Mouse (Mus musculus) cerebellum, adult 9-10 months (tissue): Measurements from ENCODE around the gene Nrsn2.
A peak's percentile ranks its signal among the peaks of the same experiment; 100 is the strongest.

Experiments
- DNase-seq: peaks from one replicate; pipeline ENCODE4 v3.0.0; 2022

Nrsn2 gene

DNA sequence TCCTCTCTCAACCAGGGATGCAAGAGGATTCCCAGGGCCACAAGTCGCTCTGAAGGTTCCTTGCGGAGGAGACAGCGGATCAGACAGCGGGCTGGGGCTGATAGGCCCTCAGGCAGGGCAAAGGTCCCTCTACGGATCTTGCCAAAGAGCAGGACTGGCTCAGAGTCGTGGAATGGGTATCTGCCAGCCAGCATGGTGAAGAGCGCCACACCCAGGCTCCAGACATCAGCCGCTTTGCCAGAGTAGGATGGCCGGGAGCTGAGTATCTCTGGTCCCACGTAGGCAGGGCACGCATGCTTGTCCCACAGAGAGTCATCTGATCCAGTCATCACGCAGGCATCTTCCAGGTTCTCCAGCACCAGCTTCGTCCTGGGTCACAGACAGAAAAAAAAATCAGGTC, 38.1 kb downstream of the Nrsn2 start:
- no peak for DNase-seq

DNA sequence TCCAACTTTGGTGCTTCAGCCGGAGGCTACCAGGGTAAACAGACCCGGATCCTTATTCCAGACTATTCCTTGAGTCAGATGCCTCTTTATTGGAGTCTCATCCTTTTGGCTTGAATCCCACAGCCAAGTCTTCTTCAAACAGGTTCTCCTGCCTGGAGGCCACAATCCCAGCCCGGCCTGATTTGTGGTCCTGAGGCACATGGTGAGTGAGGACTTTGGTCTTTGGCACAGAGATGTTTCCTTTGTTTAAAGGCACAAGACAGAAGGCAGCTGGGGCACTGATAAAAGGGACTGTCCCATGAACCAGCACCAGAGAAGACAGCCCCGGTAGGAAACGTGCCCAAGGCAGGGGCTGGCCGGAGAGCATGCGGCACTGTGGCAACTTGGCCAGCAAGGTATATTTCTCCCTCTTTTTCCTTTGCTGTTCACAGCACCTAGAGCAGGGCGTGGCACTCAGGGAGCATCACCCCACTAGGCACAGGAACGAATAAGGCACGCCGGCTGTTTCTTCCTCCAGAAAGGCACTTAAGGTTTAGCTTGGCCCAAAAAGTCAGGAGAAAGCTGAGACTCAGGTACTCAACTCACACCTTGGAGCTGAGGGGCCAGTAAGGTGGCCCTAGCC, 38.7 kb downstream of the Nrsn2 start:
- DNase-seq, result no peak

DNA sequence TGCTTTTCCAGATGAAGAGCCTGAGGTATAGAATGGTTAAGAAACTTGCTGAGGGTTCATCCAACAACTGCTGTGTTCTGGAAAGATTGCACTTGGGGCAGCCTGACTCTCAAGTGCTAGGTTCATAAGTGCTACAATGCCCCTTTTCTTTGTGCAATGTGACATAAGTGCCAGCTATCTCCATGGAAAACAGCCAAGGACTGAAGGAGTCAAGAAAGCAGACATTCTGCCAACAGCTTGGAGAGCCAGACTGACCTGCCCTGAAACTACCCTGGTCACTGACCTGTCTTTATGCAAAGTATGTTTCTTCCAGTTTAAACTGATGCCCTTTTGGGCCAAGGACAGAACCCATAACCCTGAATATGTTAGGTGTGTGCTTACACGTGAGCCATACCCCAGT, 39.6 kb downstream of the Nrsn2 start:
- no peak for DNase-seq

DNA sequence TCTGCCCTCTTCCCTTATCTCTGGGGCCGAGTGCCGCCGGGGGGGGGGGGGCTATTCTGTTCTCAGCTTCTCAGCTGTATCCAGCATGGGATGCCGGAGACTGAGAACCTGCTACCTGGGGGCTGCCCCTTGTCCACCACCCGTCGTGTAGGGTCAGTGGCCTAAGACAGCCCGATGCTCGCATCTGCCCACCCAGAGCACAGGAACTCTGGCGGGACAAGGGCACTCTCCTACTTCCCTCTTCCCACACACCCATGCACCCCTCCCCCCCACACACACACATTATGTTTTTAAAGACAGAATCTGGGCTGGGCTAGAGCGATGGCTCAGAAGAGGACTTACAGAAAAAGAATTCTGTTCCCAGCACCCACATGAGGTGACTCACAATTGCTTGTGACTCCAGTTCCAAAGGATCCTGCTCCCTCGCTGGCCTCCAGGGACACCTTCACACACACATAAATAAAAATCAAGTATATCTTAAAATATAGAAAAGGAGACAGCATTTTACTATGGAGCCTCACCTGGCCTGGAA, 41.1 kb downstream of the Nrsn2 start:
- no peak for DNase-seq

DNA sequence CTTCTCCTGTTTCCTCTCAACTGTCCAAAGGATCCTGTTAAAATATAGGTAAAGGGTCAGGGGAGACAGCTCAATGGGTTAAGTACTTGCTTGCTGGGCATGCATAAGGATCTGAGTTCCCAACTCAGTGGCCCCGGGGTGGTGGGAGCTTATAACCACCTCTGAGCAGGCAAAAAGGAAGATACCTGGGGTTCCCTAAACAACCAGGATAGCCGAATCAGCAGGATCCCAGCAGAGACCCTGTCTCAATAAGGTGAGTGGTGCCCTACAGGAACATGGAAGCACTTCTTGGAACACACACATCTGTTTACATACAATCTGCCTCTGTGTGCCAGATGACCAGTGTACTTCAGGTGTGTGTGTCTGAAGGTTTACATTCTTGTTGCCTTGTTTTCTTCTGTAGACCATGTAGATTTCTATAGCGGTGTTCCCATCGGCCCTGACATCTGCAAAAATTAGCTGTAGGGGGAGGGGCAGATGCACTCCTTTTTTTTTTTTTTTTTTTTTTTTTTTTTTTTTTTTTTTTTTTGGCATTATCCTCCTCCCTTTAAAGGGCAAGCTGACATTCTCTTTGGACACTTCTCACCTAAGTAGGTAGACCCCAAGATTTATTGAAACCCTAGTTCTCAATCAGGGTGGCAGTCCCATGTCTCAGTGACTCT, 43.0 kb downstream of the Nrsn2 start:
- DNase-seq, result no peak

DNA sequence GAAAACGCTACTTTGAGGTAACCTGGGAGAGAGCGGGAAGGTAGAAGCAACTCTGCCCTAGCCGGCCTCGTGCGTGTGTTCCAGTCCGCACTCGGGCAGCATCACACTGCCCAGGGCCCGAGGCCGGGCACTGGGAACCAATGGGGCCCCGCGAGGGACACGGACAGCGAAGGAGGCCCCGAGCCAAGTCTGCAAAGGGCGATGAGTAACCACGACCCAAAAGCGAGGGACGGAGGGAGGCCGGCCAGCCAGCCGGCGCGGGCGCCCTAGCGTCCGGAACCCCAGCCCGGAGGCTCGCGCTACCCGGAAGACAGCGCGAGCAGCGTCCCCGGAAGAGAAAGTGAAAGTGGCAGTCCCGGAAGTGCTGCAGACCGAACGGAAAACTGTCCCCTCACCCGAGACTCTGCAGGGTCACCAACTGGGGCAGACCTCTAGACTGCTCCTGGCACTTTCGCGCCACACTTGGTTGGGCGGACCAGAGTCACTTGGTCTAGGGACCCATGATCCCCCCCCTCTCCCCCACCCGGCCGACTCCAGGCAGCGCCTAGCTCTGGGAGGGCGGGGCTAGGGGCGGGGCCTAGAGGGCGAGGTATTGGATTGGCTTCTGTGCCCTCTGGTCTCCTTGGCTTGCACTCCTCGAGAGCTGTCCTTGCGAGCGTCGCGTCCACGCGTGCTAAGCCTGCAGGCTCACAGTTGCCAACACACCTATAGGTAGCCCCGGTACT, 44.2 kb downstream of the Nrsn2 start, which contains the start of gene Rbck1:
Gene Rbck1, minus strand, starts transcription at position 553 of the 725 bp plus-strand sequence.
- DNase-seq, result peak; percentile 95

DNA sequence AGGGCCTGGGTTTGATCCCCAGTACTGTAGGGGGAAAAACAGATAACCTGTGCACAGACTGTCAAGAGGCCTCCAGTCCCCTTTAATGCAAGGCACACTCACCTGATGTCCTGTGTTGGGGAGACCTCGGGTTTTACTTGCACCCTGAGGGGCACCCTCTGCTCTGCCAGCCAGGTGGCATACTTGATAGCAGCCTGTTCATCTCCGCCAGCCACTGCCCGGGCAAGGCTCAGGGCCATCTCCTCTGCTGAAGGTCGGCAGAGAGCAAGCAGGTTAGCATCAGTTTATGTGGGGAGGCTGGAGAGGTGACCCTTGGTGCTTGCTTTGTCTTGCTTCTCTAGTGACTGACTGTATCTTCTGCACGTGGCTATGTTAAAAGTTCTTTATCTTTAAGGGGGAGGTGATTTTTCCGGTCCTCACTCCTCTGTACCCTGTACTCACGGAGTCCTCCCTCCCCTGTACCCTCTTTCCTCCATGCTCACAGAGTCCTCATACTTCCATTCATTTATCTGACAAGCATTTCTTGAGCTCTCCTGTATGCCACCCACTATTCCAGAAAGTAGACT, 45.5 kb downstream of the Nrsn2 start:
- no peak for DNase-seq

DNA sequence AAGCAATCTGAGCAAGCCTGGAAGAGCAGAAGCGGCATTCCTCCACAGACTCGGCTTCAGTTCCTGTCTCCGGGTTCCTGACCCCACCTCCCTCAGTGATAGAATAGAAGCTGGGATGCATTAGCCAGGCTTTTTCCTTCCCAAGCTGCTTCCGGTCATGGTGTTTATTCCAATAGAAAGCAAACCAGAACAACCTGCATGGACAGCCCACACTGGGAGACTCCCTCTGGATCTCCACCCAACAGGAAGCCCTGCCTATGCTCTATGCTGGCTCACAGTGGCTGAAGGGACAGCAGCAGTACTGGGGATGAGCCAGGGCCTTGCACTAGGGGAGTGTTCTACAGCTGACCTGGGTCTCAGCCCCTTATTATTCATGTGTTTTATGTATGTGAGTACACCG, 48.5 kb downstream of the Nrsn2 start:
- DNase-seq, result no peak

DNA sequence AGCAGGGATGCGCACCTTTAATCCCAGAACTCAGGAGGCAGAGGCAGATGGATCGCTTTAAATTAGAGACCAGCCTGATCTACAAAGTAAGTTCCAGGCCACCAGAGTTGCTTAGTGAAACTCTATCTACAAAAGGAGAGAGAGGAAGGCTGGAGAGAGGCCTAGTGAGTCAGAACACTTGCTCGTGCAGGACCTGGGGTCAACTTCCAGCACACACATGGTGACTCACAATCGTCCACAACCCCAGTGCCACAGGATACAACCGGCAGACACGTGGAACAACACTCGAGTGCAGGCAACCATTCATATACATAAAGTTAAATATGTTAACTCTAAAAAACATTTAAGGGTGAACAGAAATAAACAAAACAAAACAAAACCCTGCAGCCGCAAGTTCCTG, 49.8 kb downstream of the Nrsn2 start:
- no peak for DNase-seq

DNA sequence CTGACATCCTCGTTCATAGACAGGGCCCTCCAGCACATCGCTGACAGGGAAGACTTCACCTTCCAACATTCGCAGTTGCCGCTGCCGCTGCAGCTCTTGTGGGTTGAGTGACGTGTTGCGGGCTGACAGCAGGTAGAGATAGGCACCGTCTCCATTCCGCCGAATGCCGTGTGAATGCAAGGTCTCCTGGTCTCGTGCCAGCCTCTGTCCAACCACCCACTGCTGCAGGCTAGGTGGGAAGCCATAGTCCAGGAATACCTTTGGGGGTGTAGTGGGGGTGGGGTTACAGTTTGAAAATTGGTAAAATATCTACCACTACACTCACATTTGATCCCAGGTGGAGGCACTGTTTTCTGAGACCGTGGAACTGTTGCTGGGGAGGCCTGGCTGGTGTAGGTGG, 50.3 kb downstream of the Nrsn2 start:
- DNase-seq, result no peak

DNA sequence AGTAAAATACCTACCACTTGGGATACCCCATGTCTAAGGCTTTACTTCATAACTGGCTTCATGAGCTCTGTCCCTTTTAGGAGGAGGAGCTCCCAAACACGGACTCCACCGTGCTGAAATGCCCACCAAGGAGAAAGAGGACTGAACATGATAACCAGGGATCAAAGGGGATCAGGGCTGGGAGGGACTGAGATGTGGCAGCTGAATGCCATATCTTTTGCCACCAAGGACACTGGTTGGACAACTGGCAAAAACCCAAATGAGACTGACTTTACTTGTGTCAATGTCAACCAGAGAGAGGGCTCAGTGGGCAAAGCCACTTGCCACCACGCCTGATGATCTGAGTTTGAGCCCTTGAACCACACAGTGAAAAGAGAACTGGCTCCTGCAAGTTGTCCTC, 51.6 kb downstream of the Nrsn2 start:
- DNase-seq, result no peak

DNA sequence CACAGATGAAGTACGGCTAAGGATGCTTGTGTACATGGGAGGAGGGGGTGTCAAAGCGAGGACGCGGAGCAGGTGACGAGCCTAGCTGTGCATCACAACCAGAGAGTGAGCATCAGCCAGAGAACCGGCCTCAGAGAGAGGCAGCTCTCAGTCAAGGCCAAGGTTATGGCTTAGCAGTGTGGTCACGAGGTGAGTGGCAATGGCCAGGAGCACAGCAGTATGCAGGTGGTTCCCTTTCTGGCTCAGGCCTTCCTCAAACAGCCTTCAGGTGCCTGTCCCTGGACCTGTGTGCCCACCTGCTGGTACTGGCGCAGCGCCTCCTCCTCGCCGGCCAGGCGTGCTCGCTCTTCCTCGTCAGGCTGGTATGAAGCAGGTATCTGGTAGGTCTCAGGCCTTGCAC, 52.5 kb downstream of the Nrsn2 start:
- DNase-seq, result peak; percentile 76

DNA sequence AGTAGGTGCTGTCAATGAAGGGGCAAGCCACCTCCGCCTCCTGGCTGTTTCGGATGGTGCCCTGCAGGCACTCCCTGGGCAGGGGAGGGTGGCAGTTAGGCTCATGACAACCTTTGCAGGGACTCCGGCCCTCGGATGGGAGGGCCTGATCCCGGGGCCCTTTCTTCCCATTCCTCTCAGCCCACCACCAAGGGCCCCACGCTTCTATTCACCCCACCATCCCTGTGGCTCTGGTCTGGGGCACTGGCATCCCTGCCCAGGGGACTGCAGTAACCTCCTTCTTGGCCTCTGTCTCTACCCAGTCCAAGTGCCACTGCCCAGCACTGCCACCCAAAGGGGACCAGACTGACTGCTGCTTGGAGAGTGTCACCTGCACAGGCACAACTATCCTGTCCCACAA, 54.2 kb downstream of the Nrsn2 start:
- DNase-seq, result no peak

DNA sequence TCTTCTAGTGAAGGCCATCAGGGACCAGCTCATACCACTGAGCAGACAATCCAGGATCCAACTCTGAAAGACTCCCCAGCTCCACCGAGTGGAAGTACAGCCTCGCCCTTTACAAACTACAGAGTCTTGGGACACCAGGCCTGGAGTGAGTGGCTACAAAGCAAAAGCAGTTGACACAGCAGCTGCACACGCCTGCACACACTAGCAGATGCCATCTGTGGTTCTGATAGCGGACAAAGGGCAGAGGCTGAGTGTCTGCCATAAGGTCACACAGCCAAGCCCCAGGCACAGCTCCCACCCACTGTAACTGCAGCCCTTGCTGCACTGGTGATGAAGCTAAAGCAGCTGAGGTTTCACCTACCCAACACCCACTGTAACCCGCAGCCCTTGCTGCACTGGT, 54.9 kb downstream of the Nrsn2 start:
- no peak for DNase-seq
